Mouse (Mus musculus): ENCODE results near the gene Emc9. TPM values are rescaled to one million over a fixed set of nuclear protein-coding genes. Genes with fewer than 3 reads are reported as not detected.

Emc9 gene
- total RNA-seq, 2 experiments from 2014 or later = 27.5 to 45.7 TPM

GRCm38 (mm10) chr14:55591331-55591891 is 6.3 kb upstream of the Emc9 start, which contains the start of gene Rnf31:
TSS of gene Rnf31 (plus strand) at chr14:55591708.
- DNase-seq (ENCODE audit: low spot score in 2 of 2) = peak; percentile 85

DNA sequence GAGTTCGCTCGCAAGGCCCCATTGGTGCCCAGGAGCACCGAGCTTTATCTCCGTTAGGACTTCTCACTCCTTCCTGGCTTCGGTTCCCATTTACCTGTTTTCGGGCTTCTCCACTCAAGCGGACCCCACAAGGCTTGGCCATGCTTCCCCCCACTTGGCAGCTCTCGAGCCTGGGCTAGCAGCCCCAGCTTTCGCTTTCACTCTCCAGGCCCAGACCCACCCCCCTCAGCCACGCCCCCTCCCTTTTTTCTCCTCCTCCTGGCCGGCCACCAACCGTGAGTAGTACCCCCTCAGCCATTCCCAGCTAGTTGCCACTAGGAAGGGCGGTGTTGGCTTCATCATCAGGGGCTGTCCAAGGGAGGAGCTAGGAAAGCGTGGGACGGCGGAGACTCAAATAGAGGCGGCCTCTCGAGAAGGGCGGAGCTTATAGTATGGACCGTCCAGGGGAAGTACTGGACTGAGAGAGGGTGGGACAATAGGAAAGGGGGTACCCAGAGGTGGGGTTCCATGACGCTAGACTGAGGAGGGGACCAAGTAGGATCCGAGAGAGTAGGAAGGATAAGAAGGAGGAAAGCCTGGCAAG is 5.7 kb upstream of the Emc9 start, which contains the start of gene Psme2:
Gene Psme2 (minus strand): TSS at position 366 of the 583 bp plus-strand sequence.
- peak; percentile 82 to 84 for DNase-seq (ENCODE audit: low spot score in 2 of 2)

GRCm38 (mm10) chr14:55589771-55590448 is 4.8 kb upstream of the Emc9 start:
- DNase-seq (ENCODE audit: low spot score in 2 of 2) = no peak

DNA sequence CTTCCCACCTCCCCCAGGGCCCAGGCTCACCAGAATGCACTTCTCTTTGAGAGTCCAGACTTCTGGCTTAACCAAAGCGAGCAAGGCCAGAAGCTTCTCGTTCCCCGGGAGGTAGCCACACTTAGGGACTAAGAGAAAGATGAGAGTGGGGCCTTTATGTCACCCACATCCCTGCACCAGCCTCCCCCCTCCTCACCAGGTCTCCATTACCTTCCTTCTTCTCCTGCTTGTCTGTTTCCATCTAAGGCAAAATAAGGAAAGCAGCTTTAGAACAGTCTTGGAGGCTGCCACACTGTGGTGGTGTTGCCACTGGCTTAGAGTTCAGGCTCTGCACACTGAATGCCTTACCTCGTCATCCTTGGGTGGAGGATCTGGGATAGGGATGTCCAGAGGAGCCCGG is 4.2 kb upstream of the Emc9 start:
- no peak for DNase-seq (ENCODE audit: low spot score in 2 of 2)

DNA sequence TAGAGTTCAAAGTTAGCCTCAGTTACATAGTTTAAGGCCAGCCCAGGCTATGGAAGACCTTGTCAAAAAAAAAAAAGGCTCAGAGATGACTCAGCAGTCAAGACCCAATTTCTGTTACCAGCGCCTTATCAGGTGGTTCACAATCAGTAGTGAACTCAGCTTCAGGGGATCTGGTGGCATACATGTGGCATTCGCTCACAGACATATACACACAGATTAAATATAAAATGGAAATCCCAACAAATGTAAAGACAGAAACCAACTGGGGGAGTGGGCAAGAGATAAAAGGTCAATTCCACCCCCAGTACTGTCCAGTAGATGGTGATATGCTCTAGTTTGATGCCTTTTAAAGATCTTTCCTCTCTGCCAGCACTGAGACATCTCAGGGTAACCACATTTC is 1.0 kb upstream of the Emc9 start:
- no peak for DNase-seq (ENCODE audit: low spot score in 2 of 2)

GRCm38 (mm10) chr14:55585566-55585960 is 461 bp upstream of the Emc9 start:
- DNase-seq (ENCODE audit: low spot score in 2 of 2) = no peak

- DNase-seq (ENCODE audit: low spot score in 2 of 2) = no peak
Observed at GRCm38 (mm10) chr14:55584303-55584701, 800 bp downstream of the Emc9 start.

- DNase-seq (ENCODE audit: low spot score in 2 of 2) = no peak
Observed at GRCm38 (mm10) chr14:55581981-55582681, 3.0 kb downstream of the Emc9 start.

GRCm38 (mm10) chr14:55580731-55581130 is 4.4 kb downstream of the Emc9 start:
- no peak for DNase-seq (ENCODE audit: low spot score in 2 of 2)

- DNase-seq (ENCODE audit: low spot score in 2 of 2) = no peak
Observed at GRCm38 (mm10) chr14:55579511-55580496, 5.3 kb downstream of the Emc9 start.

DNA sequence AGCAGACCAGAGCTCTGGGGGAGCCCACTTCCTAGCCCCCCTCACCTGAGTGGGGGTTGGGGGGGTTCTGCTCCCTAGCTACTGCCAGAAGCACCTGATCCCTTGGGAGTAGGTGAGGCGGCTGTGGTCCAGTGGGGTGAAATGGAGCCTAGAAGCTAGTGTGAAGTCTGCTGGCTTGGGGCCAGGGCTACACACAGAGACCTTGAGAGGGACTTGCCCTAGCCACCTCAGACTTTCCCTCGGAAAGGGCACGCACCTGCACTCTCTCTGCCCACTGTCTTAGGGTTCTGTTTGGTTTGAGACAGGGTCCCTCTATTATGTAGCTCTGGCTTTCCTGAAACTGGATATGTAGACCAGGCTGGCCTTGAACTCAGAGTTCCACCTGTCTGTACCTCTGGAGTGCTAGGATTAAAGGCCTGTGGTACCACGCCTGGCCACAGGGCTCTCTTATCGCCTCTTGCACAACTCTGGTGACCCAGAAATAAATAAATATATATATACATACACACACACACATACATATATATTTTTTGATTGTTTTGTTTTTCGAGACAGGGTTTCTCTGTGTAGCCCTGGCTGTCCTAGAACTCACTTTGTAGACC is 6.3 kb downstream of the Emc9 start:
- DNase-seq (ENCODE audit: low spot score in 2 of 2) = peak; percentile 66 to 72

GRCm38 (mm10) chr14:55577871-55578667 is 7.0 kb downstream of the Emc9 start, which contains the start of gene Psme1:
TSS of gene Psme1 (plus strand) at chr14:55578123.
- peak; percentile 75 to 77 for DNase-seq (ENCODE audit: low spot score in 2 of 2)

GRCm38 (mm10) chr14:55576376-55576775 is 8.7 kb downstream of the Emc9 start:
- DNase-seq (ENCODE audit: low spot score in 2 of 2) = no peak

- no peak for DNase-seq (ENCODE audit: low spot score in 2 of 2)
Observed at GRCm38 (mm10) chr14:55575711-55576110, 9.4 kb downstream of the Emc9 start.

- DNase-seq (ENCODE audit: low spot score in 2 of 2) = no peak
Observed at GRCm38 (mm10) chr14:55575302-55575701, 9.8 kb downstream of the Emc9 start, which contains the start of gene Fitm1. TSS of gene Fitm1 (plus strand) at chr14:55575617.

DNA sequence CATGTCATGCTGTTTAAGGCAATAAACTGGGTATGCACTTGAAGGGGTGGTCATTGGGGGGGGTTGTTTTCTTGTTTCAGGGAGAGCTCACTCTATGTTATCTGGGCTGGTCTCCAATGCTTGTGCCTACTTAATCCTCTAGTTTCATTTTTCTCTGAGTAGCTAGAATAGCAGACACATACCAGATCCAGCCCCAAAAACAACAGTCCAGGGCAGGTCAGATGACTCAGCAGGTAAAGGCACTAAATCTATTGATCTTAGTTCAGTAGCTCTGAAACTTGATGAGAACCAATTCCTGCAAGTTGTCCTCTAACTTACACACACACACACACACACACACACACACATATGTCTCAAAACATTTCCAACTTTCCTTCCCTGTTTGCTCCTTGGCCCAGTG is 13.3 kb downstream of the Emc9 start:
- no peak for DNase-seq (ENCODE audit: low spot score in 2 of 2)

DNA sequence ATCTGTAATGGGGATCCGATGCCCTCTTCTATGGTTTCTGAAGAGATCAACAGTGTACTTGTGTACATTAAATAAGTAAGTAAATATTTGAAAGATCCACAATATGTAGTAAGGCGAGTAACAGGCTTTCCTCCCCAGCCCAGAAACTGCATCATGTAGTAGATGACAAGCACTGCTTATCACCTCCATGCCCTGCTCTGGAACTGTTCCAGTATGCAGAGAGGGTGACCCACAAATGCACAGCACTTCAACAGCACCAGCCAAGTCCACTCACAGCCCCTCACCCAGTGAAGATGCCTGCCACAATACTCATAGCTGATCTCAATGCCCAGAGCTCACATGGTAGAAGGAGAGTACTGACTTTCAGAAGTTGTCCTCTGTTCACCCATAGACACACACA is 14.5 kb downstream of the Emc9 start:
- DNase-seq (ENCODE audit: low spot score in 2 of 2) = no peak

DNA sequence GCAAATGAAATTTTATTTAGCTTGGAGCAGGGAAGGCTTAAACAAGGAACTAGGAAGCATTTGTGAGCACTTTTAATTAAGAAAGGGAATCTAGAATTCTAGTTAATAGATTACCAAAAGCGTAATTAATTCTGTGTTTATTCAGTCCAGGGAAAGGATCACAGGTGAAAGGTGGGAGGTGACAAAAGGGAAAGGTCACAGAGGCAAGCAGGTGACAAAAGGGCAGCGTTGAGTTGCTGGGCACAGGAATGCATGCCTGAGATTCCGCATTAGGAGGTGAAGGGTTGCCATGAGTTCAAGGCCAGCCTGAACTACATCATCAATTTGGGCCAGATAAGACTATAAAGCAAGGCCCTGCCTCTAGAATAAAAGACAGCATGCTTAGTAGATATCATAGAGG is 17.6 kb downstream of the Emc9 start:
- no peak for DNase-seq (ENCODE audit: low spot score in 2 of 2)

GRCm38 (mm10) chr14:55565748-55566147 is 19.4 kb downstream of the Emc9 start:
- DNase-seq (ENCODE audit: low spot score in 2 of 2) = no peak
